Mouse (Mus musculus) stomach, postnatal 0 days (tissue): ENCODE measurements around the gene Ice1.

ENCODE experiments used
- CTCF ChIP-seq: IDR thresholded peaks from 2 replicates; pipeline ENCODE4 v1.5.1; 2016; ENCODE audit warnings: antibody characterized with exemption, low read depth, mild to moderate bottlenecking, moderate library complexity
- EP300 ChIP-seq: optimal IDR thresholded peaks from 2 replicates; pipeline ENCODE3; 2016; ENCODE audit warnings: antibody characterized with exemption

DNA sequence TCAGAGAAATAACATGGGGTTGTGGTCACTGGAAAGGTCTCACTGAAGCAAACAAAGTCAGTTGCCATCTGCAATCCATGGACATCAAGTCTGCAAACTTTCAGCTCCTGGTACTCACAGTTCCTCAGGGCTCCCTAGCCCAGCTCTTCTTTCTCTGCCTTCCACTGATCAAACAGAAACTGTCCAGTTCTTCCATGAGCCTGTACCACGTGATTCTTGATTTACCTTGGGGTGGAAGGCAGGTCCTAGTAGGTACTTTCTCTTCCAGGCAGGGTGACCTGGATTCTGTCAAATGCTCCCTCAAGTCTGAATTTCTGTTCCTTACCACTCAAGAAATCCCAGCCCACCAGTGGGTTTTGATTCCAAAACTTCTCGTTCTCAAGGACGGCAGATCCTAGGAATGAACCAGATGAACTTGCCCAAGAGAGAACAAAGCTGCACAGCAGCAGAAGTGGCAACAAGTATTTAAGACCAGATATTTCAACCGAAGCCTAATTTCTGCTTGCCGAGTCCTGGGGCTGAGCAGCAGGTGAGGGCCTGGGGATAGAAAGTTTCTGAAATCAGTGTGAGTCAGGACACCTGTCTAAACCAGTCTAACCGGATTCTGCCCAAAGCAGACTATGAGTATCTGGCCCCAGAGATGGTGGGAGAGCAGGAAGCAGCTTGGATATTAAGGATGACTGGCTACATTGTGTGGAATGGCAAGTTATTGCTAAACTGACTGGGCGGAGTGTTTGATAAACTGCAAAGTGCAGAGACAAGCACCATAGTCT is 44.2 kb upstream of the Ice1 start:
- no peak for TF ChIP-seq CTCF
- TF ChIP-seq EP300 = peak; percentile 76
